Mouse (Mus musculus) forebrain, embryonic 16.5 days (tissue): ENCODE data around the gene Plod3. TPM values are rescaled to one million over a fixed set of nuclear protein-coding genes. Genes with fewer than 3 reads are reported as not detected.
A peak's percentile ranks its signal among the peaks of the same experiment; 100 is the strongest.

Experiments
- ATAC-seq: fragments of 200-750 bp; cut with Nextera tagmentation; 2 replicates; pipeline ENCODE4 v1.8.0; 2017; ENCODE audit warnings: mild to moderate bottlenecking, moderate library complexity
- H3K27ac ChIP-seq: fragments of 300-500 bp; sonication (generic); 2 replicates; pipeline ENCODE4 v1.5.1; 2014; ENCODE audit warnings: low read length, control low read depth
- H3K27me3 ChIP-seq: fragments of 300-500 bp; sonication (generic); replicated peaks from 2 replicates; pipeline ENCODE4 v1.6.1; 2014; ENCODE audit warnings: low read length; ENCODE audit not compliant: control insufficient read depth, insufficient read depth
- H3K36me3 ChIP-seq: fragments of 300-500 bp; sonication (generic); 2 replicates; pipeline ENCODE4 v1.6.1; 2014; ENCODE audit not compliant: control insufficient read depth, insufficient read depth
- H3K4me1 ChIP-seq: fragments of 300-500 bp; sonication (generic); replicated peaks from 2 replicates; pipeline ENCODE4 v1.6.1; 2014; ENCODE audit warnings: low read length; ENCODE audit not compliant: control insufficient read depth, insufficient read depth
- H3K4me2 ChIP-seq: fragments of 300-500 bp; sonication (generic); 2 replicates; pipeline ENCODE4 v1.6.1; 2014; ENCODE audit warnings: mild to moderate bottlenecking, low read length, control low read depth
- H3K4me3 ChIP-seq: fragments of 300-500 bp; sonication (generic); replicated peaks from 2 replicates; pipeline ENCODE4 v1.5.1; 2014; ENCODE audit warnings: mild to moderate bottlenecking, low read length, control low read depth
- H3K9ac ChIP-seq: fragments of 300-500 bp; sonication (generic); replicated peaks from 2 replicates; pipeline ENCODE4 v1.6.1; 2014; ENCODE audit warnings: low read depth, low read length, control low read depth
- H3K9me3 ChIP-seq: fragments of 300-500 bp; sonication (generic); 2 replicates; pipeline ENCODE4 v1.6.1; 2016; ENCODE audit warnings: low read length; ENCODE audit not compliant: control insufficient read depth
- WGBS: fragments of 180-500 bp; shearing (Covaris S2); extraction: QIAGEN DNeasy Blood & Tissue Kit; methylation state at CpG from one replicate; pipeline ENCODE4 v1.1.7; 2014; 5-methylcytosine and 5-hydroxymethylcytosine counted together
- polyA plus RNA-seq: library from polyadenylated mRNA; unstranded; fragments of >200 nt; fragmentation: Nextera tagmentation; extraction: Ambion mirVana; gene quantifications from 2 replicates; pipeline ENCODE4 v1.2.1, GENCODE M21; 2015

Gene Plod3
- polyA plus RNA-seq, 1 experiment from 2014 or later, result 36.5 TPM

DNA sequence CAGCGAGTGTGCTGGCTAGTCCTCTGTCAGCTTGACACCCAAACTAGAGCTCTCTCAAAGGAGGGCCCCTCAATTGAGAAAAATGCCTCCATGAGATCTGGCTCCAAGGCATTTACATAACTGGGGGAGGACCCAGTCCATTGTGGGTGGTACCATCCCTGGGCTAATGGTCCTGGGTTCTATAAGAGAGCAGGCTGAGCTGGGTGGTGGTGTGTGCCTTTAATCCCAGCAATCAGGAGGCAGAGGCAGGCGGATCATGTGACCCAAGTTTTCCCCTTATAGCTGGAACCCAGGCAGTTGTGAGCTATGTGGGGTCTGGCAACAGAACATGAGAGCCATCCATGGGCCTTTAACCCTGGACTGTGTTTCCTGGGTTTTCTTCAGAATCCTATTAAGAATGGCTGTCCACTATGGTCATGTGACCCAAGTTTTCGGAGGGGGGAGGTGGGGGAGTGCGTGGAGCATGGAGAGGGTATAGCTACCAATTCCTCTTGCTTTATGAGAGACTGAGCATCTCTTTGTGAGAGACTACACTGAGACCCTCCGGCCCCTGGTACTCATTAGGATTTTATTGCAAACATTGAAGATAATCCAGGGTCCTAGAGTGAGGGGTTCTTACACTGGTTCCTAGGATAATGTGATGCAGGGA, 25.4 kb upstream of the Plod3 start:
- peak; percentile 3; the same call in 1 of the 2 replicates for ATAC-seq
- H3K27ac ChIP-seq, result peak overlapping the region; percentile 91
- H3K9ac ChIP-seq, result peak overlapping the region; percentile 80
- H3K9me3 ChIP-seq, result no peaks in the 10 kb centered on the region
- H3K4me2 ChIP-seq, result peak overlapping the region; percentile 78
- H3K4me3 ChIP-seq, result peak overlapping the region; percentile 66
- peaks cover 13% of the 10 kb centered on the region for H3K4me1 ChIP-seq
- 27% methylated on average over 5 of the region's 5 CpGs for whole genome bisulfite sequencing
- H3K36me3 ChIP-seq, result peaks cover 21% of the 10 kb centered on the region
- no peaks in the 10 kb centered on the region for H3K27me3 ChIP-seq

DNA sequence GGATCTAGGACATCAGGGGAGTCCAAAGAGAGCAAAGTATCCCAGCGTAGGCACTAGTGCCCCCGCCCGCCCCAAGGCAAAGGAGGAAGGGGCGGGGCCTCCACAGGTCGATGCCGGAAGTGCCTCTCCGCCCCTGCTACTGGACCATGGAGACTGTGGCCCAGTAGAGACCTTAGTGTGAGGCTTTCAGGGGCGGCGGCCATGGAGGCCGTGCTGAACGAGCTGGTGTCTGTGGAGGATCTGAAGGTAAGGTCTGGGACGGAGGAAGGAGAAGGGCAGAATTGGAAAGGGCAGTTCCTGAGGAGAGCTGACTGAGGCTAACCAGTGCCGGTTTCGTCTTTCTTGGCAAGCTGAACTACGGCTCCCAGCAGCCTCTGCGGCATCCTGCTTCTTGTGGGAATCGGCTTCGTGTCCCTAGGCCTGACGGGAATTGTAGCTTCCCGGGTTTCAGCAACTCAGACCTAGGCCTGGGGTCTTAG, 24.8 kb upstream of the Plod3 start:
- WGBS, result 1% methylated on average over 20 of the region's 20 CpGs
- H3K9me3 ChIP-seq, result no peaks in the 10 kb centered on the region
- ATAC-seq, result peak; percentile 93
- H3K4me1 ChIP-seq, result peaks cover 13% of the 10 kb centered on the region
- no peaks in the 10 kb centered on the region for H3K27me3 ChIP-seq
- H3K9ac ChIP-seq, result peak overlapping the region; percentile 80
- H3K4me2 ChIP-seq, result peak overlapping the region; percentile 78
- H3K4me3 ChIP-seq, result peak overlapping the region; percentile 66
- H3K27ac ChIP-seq, result peak overlapping the region; percentile 91
- H3K36me3 ChIP-seq, result peaks cover 21% of the 10 kb centered on the region

- Histone ChIP-seq H3K27ac (peak overlapping the region; percentile 91), H3K4me3 (peak overlapping the region; percentile 66), H3K9me3 (no peaks in the 10 kb centered on the region), H3K4me1 (peaks cover 13% of the 10 kb centered on the region), H3K4me2 (peak overlapping the region; percentile 78), H3K27me3 (no peaks in the 10 kb centered on the region), H3K9ac (peak overlapping the region; percentile 80), H3K36me3 (peaks cover 21% of the 10 kb centered on the region)
- ATAC-seq, result peak; percentile 57
- under 1% methylated on average over 10 of the region's 10 CpGs for WGBS
Measured at GRCm38 (mm10) chr5:136962501-136962900, 24.3 kb upstream of the Plod3 start.

DNA sequence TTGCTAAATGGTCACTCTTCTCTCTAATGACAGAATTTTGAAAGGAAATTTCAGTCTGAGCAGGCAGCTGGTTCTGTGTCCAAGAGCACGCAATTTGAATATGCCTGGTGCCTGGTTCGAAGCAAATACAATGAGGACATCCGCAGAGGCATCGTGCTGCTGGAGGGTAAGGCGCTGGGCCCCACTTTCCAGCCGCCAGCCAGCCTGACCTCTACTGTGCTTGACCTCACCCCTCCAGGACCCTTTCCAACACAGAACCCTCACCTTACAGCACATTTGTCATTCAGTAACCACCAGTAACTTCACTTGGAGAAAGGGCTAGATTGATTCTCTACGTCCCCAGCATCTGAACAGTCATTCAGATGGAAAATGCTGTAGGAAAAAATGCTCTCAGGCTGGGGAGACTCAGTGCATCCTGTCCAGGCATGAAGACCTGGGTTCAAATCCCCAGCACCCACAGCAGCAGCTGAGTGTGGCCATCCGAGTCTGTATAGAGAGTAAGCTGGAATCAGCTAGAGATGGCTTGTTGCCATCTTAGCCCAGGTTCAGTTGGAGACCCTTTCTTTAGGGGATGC, 23.8 kb upstream of the Plod3 start:
- 66% methylated on average over 8 of the region's 8 CpGs for WGBS
- Histone ChIP-seq H3K9me3 (no peaks in the 10 kb centered on the region), H3K27ac (peak overlapping the region; percentile 91; the same call in 1 of the 2 replicates), H3K4me3 (peak overlapping the region; percentile 66), H3K4me1 (peaks cover 13% of the 10 kb centered on the region), H3K27me3 (no peaks in the 10 kb centered on the region), H3K36me3 (peaks cover 21% of the 10 kb centered on the region), H3K9ac (peak overlapping the region; percentile 80), H3K4me2 (peak overlapping the region; percentile 78)
- no peak for ATAC-seq

GRCm38 (mm10) chr5:136965210-136965609, 21.6 kb upstream of the Plod3 start:
- no peaks in the 10 kb centered on the region for H3K9me3 ChIP-seq
- H3K36me3 ChIP-seq, result peaks cover 21% of the 10 kb centered on the region
- WGBS, result 95% methylated on average over 9 of the region's 9 CpGs
- H3K4me1 ChIP-seq, result peaks cover 13% of the 10 kb centered on the region
- no peak for ATAC-seq
- H3K27me3 ChIP-seq, result no peaks in the 10 kb centered on the region
- H3K27ac ChIP-seq, result no peak overlapping the region
- H3K4me3 ChIP-seq, result no peak overlapping the region
- no peak overlapping the region for H3K4me2 ChIP-seq
- H3K9ac ChIP-seq, result no peak overlapping the region

DNA sequence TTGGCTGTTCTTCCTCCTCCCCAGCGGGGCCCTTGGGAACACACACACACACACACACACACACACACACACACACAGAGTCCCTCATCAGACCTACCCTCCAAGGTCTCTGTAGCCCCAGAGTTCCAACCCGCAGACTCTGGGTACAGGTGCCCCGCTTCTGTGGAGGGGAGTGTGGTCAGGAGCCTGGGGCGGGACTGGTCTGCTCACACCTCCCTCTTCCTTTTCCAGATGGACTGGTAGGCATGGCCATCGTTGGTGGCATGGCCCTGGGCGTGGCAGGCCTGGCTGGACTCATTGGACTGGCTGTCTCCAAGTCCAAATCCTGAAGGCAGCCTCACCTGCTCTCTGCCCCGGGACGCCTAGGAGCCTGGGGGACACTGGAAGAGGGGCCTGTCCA, 21.1 kb upstream of the Plod3 start:
- WGBS, result 93% methylated on average over 8 of the region's 8 CpGs
- no peak overlapping the region for H3K4me2 ChIP-seq

GRCm38 (mm10) chr5:136966331-136966730, 20.5 kb upstream of the Plod3 start, which contains the start of gene Cldn15:
Cldn15 (plus strand) TSS chr5:136966616.
- peaks cover 10% of the 10 kb centered on the region for H3K4me1 ChIP-seq
- no peak within 1 kb of the TSS for H3K4me3 ChIP-seq
- H3K9ac ChIP-seq, result no peak within 1 kb of the TSS
- ATAC-seq, result no peak
- no peak within 1 kb of the TSS for H3K27ac ChIP-seq
- no peaks in the 10 kb centered on the region for H3K9me3 ChIP-seq
- 87% methylated on average over 6 of the region's 6 CpGs for WGBS
- H3K36me3 ChIP-seq, result peaks cover 21% of the 10 kb centered on the region
- H3K27me3 ChIP-seq, result no peaks in the 10 kb centered on the region
- H3K4me2 ChIP-seq, result no peak within 1 kb of the TSS

More for the DNA sequence above, 21.1 kb upstream of the Plod3 start:
- Histone ChIP-seq H3K27ac (no peak overlapping the region), H3K9ac (no peak overlapping the region), H3K4me3 (no peak overlapping the region), H3K36me3 (peaks cover 21% of the 10 kb centered on the region), H3K27me3 (no peaks in the 10 kb centered on the region), H3K9me3 (no peaks in the 10 kb centered on the region), H3K4me1 (peaks cover 13% of the 10 kb centered on the region)
- ATAC-seq, result no peak

GRCm38 (mm10) chr5:136966861-136967455, 19.9 kb upstream of the Plod3 start:
- H3K9me3 ChIP-seq, result no peaks in the 10 kb centered on the region
- no peak overlapping the region for H3K9ac ChIP-seq
- H3K27ac ChIP-seq, result no peak overlapping the region
- H3K4me3 ChIP-seq, result no peak overlapping the region
- no peaks in the 10 kb centered on the region for H3K27me3 ChIP-seq
- 93% methylated on average over 4 of the region's 4 CpGs for WGBS
- ATAC-seq, result no peak
- peaks cover 8% of the 10 kb centered on the region for H3K4me1 ChIP-seq
- H3K36me3 ChIP-seq, result peaks cover 21% of the 10 kb centered on the region
- no peak overlapping the region for H3K4me2 ChIP-seq

- H3K9ac ChIP-seq, result no peak overlapping the region
- no peak overlapping the region for H3K4me2 ChIP-seq
- no peak overlapping the region for H3K27ac ChIP-seq
- 83% methylated on average over 10 of the region's 10 CpGs for WGBS
- no peak for ATAC-seq
- no peak overlapping the region for H3K4me3 ChIP-seq
- no peaks in the 10 kb centered on the region for H3K27me3 ChIP-seq
- no peaks in the 10 kb centered on the region for H3K9me3 ChIP-seq
- H3K36me3 ChIP-seq, result peaks cover 21% of the 10 kb centered on the region
- peaks cover 8% of the 10 kb centered on the region for H3K4me1 ChIP-seq
Measured at GRCm38 (mm10) chr5:136967592-136967991, 19.2 kb upstream of the Plod3 start.
